Mouse (Mus musculus): ENCODE measurements around the gene Opcml. TPM values are rescaled to one million over a fixed set of nuclear protein-coding genes. Genes with fewer than 3 reads are reported as not detected.

Gene Opcml
- polyA plus RNA-seq, 1 experiment from 2014 or later: 1.8 TPM

GRCm38 (mm10) chr9:28211877-28212276, 421.3 kb downstream of the Opcml start:
- H3K36me3 ChIP-seq: no peaks in the 10 kb centered on the region
- H3K4me2 ChIP-seq: no peak overlapping the region
- no peaks in the 10 kb centered on the region for H3K27me3 ChIP-seq (replicated peaks)
- no peak for ATAC-seq (ENCODE audit: extremely low read depth, insufficient number of reproducible peaks, low FRiP score, low TSS enrichment)
- no peak overlapping the region for H3K9ac ChIP-seq
- H3K27ac ChIP-seq (replicated peaks): no peak overlapping the region
- H3K4me3 ChIP-seq: no peak overlapping the region
- H3K4me1 ChIP-seq: no peaks in the 10 kb centered on the region
- H3K9me3 ChIP-seq: no peaks in the 10 kb centered on the region
- WGBS: 65% methylated on average over 1 of the region's 1 CpGs

DNA sequence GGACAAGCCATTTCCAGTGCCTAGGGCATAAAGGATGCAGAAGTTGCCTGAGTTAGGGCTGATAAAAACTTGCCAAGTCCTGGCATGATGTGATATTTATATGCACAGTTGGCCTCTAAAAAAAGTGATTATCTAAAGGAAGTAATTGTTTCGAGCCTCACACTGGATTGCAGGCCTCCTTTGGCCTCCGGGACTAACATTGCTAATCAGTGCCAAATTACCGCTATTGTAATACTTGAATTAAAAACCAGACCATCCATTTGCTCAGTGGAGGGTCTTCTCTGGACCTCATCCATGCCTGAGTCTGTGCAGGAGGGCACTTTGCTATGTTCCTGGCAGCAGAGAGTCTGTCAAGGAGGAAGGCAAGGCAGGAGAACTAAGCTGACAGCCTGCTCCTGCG, 423.3 kb downstream of the Opcml start:
- Histone ChIP-seq H3K27ac (replicated peaks) (no peak overlapping the region), H3K9ac (no peak overlapping the region), H3K9me3 (no peaks in the 10 kb centered on the region), H3K27me3 (replicated peaks) (no peaks in the 10 kb centered on the region), H3K4me2 (no peak overlapping the region), H3K4me1 (no peaks in the 10 kb centered on the region), H3K36me3 (no peaks in the 10 kb centered on the region), H3K4me3 (no peak overlapping the region)
- ATAC-seq (ENCODE audit: extremely low read depth, insufficient number of reproducible peaks, low FRiP score, low TSS enrichment): no peak
- 53% methylated on average over 4 of the region's 4 CpGs for WGBS

DNA sequence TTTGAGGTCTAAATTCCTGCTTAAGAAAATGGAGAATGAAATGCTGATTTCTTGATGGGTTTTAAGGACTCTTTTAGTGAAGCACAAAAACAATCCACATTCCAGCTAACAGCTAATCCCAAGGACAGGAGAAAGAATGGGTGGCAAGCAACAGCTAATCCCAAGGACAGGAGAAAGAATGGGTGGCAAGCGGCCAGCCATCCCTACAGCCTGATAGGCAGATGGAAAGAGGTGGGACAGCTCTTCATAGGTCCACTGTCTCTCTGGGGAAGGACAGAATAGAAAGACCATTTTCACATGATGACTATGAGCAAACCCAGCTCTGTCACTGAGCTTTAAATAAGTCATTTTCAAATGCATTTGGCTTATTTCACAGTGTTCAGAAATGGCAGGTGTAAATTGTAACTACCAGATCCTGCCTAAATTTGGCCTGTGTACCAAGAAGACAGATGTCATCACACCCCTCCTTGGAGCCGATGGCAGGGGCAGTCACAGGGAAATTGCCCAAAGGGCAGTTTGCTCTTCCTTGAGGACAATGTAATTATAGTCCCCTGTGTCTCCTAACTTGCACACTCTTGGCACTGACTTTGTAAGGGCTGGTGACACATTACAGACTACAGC, 427.6 kb downstream of the Opcml start:
- Histone ChIP-seq H3K4me2 (no peak overlapping the region), H3K4me1 (no peaks in the 10 kb centered on the region), H3K9me3 (no peaks in the 10 kb centered on the region), H3K36me3 (no peaks in the 10 kb centered on the region), H3K27ac (replicated peaks) (no peak overlapping the region), H3K4me3 (no peak overlapping the region), H3K9ac (no peak overlapping the region), H3K27me3 (replicated peaks) (no peaks in the 10 kb centered on the region)
- 64% methylated on average over 2 of the region's 2 CpGs for WGBS
- no peak for ATAC-seq (ENCODE audit: extremely low read depth, insufficient number of reproducible peaks, low FRiP score, low TSS enrichment)

DNA sequence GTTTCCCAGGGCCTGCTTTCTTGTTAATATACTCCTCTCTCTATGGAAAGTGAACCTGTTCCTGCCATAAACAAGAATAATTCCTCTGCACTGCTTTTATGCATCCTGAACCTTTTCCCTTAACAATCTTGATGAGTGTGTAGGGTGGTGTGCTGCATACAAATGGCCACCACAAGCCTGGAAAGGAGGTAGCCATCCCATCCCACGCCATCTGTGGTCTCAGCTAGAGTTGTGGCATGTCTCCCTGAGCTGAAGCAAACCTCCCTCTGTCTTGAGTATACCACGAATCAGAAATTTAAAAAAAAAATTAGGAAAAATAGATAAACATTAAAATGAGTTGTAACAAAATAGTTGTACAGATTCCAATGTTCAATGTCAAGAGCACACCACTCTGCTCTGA, 432.2 kb downstream of the Opcml start:
- no peak overlapping the region for H3K27ac ChIP-seq (replicated peaks)
- H3K36me3 ChIP-seq: no peaks in the 10 kb centered on the region
- no peak overlapping the region for H3K4me2 ChIP-seq
- H3K9ac ChIP-seq: no peak overlapping the region
- WGBS: 55% methylated on average over 2 of the region's 2 CpGs
- no peaks in the 10 kb centered on the region for H3K27me3 ChIP-seq (replicated peaks)
- ATAC-seq (ENCODE audit: extremely low read depth, insufficient number of reproducible peaks, low FRiP score, low TSS enrichment): no peak
- no peak overlapping the region for H3K4me3 ChIP-seq
- H3K4me1 ChIP-seq: no peaks in the 10 kb centered on the region
- H3K9me3 ChIP-seq: no peaks in the 10 kb centered on the region

- no peak overlapping the region for H3K9ac ChIP-seq
- no peak overlapping the region for H3K4me2 ChIP-seq
- 74% methylated on average over 8 of the region's 8 CpGs for WGBS
- H3K4me3 ChIP-seq: no peak overlapping the region
- no peaks in the 10 kb centered on the region for H3K36me3 ChIP-seq
- ATAC-seq (ENCODE audit: extremely low read depth, insufficient number of reproducible peaks, low FRiP score, low TSS enrichment): no peak
- no peaks in the 10 kb centered on the region for H3K4me1 ChIP-seq
- H3K27me3 ChIP-seq (replicated peaks): no peaks in the 10 kb centered on the region
- no peaks in the 10 kb centered on the region for H3K9me3 ChIP-seq
- no peak overlapping the region for H3K27ac ChIP-seq (replicated peaks)
Measured at GRCm38 (mm10) chr9:28225824-28226569, 435.4 kb downstream of the Opcml start.

DNA sequence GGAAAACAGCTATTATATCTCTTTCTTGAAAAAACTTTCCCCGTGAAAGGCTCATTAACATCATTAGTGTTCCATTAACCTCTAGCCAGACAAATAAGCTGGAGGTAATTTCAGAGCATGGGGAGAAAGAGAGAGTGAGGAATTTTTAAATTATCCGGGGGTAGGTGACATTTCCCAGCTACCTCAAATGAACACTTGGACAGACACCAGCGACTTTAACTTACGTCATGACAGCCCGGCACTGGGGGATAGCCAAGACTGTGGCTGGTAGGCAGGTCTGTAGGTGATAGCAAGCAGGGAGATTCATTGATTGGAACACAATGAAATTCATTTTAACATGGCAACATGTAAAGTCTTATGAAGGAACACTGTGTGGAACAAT, 436.0 kb downstream of the Opcml start:
- H3K36me3 ChIP-seq: no peaks in the 10 kb centered on the region
- no peak overlapping the region for H3K4me3 ChIP-seq
- H3K9me3 ChIP-seq: no peaks in the 10 kb centered on the region
- no peak for ATAC-seq (ENCODE audit: extremely low read depth, insufficient number of reproducible peaks, low FRiP score, low TSS enrichment)
- no peak overlapping the region for H3K4me2 ChIP-seq
- WGBS: 68% methylated on average over 5 of the region's 5 CpGs
- no peak overlapping the region for H3K9ac ChIP-seq
- H3K27ac ChIP-seq (replicated peaks): no peak overlapping the region
- no peaks in the 10 kb centered on the region for H3K27me3 ChIP-seq (replicated peaks)
- no peaks in the 10 kb centered on the region for H3K4me1 ChIP-seq

DNA sequence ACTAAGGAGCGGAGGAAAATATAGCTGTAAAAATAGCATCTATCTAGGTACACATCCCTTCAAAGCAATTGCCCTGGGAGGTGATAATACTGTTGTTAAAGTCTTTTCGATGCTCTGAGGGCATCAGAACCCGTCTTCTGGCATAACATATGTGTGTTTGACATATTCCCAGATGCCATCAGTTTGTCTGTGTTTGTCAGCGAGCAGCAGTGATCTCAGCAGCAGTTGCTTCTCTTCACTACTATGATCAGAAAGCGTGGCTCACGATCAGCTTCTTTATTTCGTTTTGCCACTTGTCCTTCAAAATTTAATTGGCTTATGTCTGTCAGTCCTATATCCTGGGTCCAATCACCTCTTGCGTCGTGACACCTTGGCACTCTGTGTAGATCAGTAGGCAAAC, 447.9 kb downstream of the Opcml start:
- no peaks in the 10 kb centered on the region for H3K4me1 ChIP-seq
- no peak overlapping the region for H3K4me2 ChIP-seq
- no peaks in the 10 kb centered on the region for H3K36me3 ChIP-seq
- no peak overlapping the region for H3K4me3 ChIP-seq
- no peak overlapping the region for H3K27ac ChIP-seq (replicated peaks)
- no peaks in the 10 kb centered on the region for H3K9me3 ChIP-seq
- ATAC-seq (ENCODE audit: extremely low read depth, insufficient number of reproducible peaks, low FRiP score, low TSS enrichment): no peak
- 78% methylated on average over 9 of the region's 9 CpGs for WGBS
- H3K27me3 ChIP-seq (replicated peaks): no peaks in the 10 kb centered on the region
- H3K9ac ChIP-seq: no peak overlapping the region

GRCm38 (mm10) chr9:28247742-28248503, 457.3 kb downstream of the Opcml start:
- H3K9me3 ChIP-seq: no peaks in the 10 kb centered on the region
- no peak overlapping the region for H3K27ac ChIP-seq (replicated peaks)
- H3K27me3 ChIP-seq (replicated peaks): 0 out of 2 replicates have a peak, but pooled peaks cover 6% of the 10 kb centered on the region
- H3K4me2 ChIP-seq: no peak overlapping the region
- WGBS: 54% methylated on average over 7 of the region's 7 CpGs
- no peak for ATAC-seq (ENCODE audit: extremely low read depth, insufficient number of reproducible peaks, low FRiP score, low TSS enrichment)
- H3K36me3 ChIP-seq: no peaks in the 10 kb centered on the region
- peaks cover 5% of the 10 kb centered on the region; the same call in 1 of the 2 replicates for H3K4me1 ChIP-seq
- no peak overlapping the region for H3K4me3 ChIP-seq
- no peak overlapping the region for H3K9ac ChIP-seq

- H3K4me1 ChIP-seq: peaks cover 5% of the 10 kb centered on the region; the same call in 1 of the 2 replicates
- H3K4me3 ChIP-seq: no peak overlapping the region
- H3K9ac ChIP-seq: no peak overlapping the region
- WGBS: 79% methylated on average over 9 of the region's 9 CpGs
- no peaks in the 10 kb centered on the region for H3K36me3 ChIP-seq
- no peaks in the 10 kb centered on the region for H3K9me3 ChIP-seq
- no peak overlapping the region for H3K4me2 ChIP-seq
- no peak overlapping the region for H3K27ac ChIP-seq (replicated peaks)
- ATAC-seq (ENCODE audit: extremely low read depth, insufficient number of reproducible peaks, low FRiP score, low TSS enrichment): no peak
- 0 out of 2 replicates have a peak, but pooled peaks cover 6% of the 10 kb centered on the region for H3K27me3 ChIP-seq (replicated peaks)
Measured at GRCm38 (mm10) chr9:28251341-28251740, 460.8 kb downstream of the Opcml start.

- no peak for ATAC-seq (ENCODE audit: extremely low read depth, insufficient number of reproducible peaks, low FRiP score, low TSS enrichment)
- Histone ChIP-seq H3K36me3 (no peaks in the 10 kb centered on the region), H3K27ac (replicated peaks) (no peak overlapping the region), H3K4me1 (no peaks in the 10 kb centered on the region), H3K9ac (no peak overlapping the region), H3K27me3 (replicated peaks) (peaks cover 5% of the 10 kb centered on the region; the same call in 1 of the 2 replicates), H3K4me2 (no peak overlapping the region), H3K9me3 (no peaks in the 10 kb centered on the region), H3K4me3 (no peak overlapping the region)
- 75% methylated on average over 8 of the region's 8 CpGs for WGBS
Measured at GRCm38 (mm10) chr9:28255128-28255904, 464.7 kb downstream of the Opcml start.

DNA sequence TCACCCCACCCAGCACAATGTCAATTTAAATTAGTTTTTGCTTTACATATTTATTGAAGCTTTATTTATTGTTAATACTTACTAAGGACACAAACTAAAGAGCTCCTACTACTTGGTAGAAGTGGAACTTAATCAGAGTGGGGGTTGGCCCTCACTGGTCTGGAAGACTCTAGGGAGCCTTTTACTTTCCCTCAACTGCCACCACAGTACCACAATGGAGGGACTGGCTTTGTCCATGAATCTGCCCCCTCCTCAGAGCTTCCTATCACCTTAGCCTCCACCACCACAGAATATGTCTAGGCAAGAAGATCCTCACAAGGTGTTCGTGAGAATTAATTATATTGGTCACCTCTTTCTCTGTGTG, 465.3 kb downstream of the Opcml start:
- WGBS: 68% methylated on average over 1 of the region's 1 CpGs
- H3K36me3 ChIP-seq: no peaks in the 10 kb centered on the region

More for the DNA sequence above, 465.3 kb downstream of the Opcml start:
- no peaks in the 10 kb centered on the region for H3K4me1 ChIP-seq
- peaks cover 5% of the 10 kb centered on the region; the same call in 1 of the 2 replicates for H3K27me3 ChIP-seq (replicated peaks)
- no peaks in the 10 kb centered on the region for H3K9me3 ChIP-seq
- no peak overlapping the region for H3K4me2 ChIP-seq
- H3K27ac ChIP-seq (replicated peaks): no peak overlapping the region
- no peak overlapping the region for H3K9ac ChIP-seq
- ATAC-seq (ENCODE audit: extremely low read depth, insufficient number of reproducible peaks, low FRiP score, low TSS enrichment): no peak
- H3K4me3 ChIP-seq: no peak overlapping the region

All from heart, embryonic 13.5 days (tissue).